Mouse (Mus musculus) forebrain, embryonic 14.5 days (tissue): ENCODE results near the gene Galm. TPM values are rescaled to one million over a fixed set of nuclear protein-coding genes. Genes with fewer than 3 reads are reported as not detected.

Experiments
- ATAC-seq: fragments of 200-750 bp; cut with Nextera tagmentation; 2 replicates; pipeline ENCODE4 v1.8.0; 2017; ENCODE audit warnings: mild to moderate bottlenecking, moderate library complexity
- DNase-seq: peaks from one replicate; pipeline ENCODE4 v3.0.0-alpha.2; 2015; ENCODE audit warnings: low spot score
- H3K27ac ChIP-seq: fragments of 300-500 bp; sonication (generic); 2 replicates; pipeline ENCODE4 v1.5.1; 2014; ENCODE audit warnings: low read depth, mild to moderate bottlenecking, control low read depth, low read length, moderate library complexity
- H3K27me3 ChIP-seq: fragments of 300-500 bp; sonication (generic); replicated peaks from 2 replicates; pipeline ENCODE4 v1.6.1; 2014; ENCODE audit warnings: low read length, control low read depth, mixed read lengths; ENCODE audit not compliant: control insufficient read depth, insufficient read depth
- H3K36me3 ChIP-seq: fragments of 300-500 bp; sonication (generic); 2 replicates; pipeline ENCODE4 v1.6.1; 2014; ENCODE audit warnings: low read length, control low read depth; ENCODE audit not compliant: control insufficient read depth, insufficient read depth
- H3K4me1 ChIP-seq: fragments of 300-500 bp; sonication (generic); 2 replicates; pipeline ENCODE4 v1.6.1; 2014; ENCODE audit warnings: antibody characterized with exemption, low read length, control low read depth; ENCODE audit not compliant: control insufficient read depth, insufficient read depth
- H3K4me2 ChIP-seq: fragments of 300-500 bp; sonication (generic); 2 replicates; pipeline ENCODE4 v1.6.1; 2014; ENCODE audit warnings: mild to moderate bottlenecking, control low read depth, low read length
- H3K4me3 ChIP-seq: fragments of 300-500 bp; sonication (generic); 2 replicates; pipeline ENCODE4 v1.5.1; 2014; ENCODE audit warnings: low read depth, low read length, control low read depth
- H3K9ac ChIP-seq: fragments of 300-500 bp; sonication (generic); 2 replicates; pipeline ENCODE4 v1.6.1; 2014; ENCODE audit warnings: mild to moderate bottlenecking, low read length, control low read depth, moderate library complexity
- H3K9me3 ChIP-seq: fragments of 300-500 bp; sonication (generic); replicated peaks from 2 replicates; pipeline ENCODE4 v1.6.1; 2016; ENCODE audit warnings: low read length, control low read depth, mixed read lengths; ENCODE audit not compliant: control insufficient read depth
- WGBS: fragments of 180-500 bp; shearing (Covaris S2); extraction: QIAGEN DNeasy Blood & Tissue Kit; methylation state at CpG from one replicate; pipeline ENCODE4 v1.1.7; 2014; 5-methylcytosine and 5-hydroxymethylcytosine counted together
- polyA plus RNA-seq: library from polyadenylated mRNA; unstranded; fragments of >200 nt; fragmentation: Nextera tagmentation; extraction: Ambion mirVana; gene quantifications from 2 replicates; pipeline ENCODE4 v1.2.1, GENCODE M21; 2014

Gene Galm
- 2.4 and 3.5 TPM in 2 replicates for polyA plus RNA-seq

DNA sequence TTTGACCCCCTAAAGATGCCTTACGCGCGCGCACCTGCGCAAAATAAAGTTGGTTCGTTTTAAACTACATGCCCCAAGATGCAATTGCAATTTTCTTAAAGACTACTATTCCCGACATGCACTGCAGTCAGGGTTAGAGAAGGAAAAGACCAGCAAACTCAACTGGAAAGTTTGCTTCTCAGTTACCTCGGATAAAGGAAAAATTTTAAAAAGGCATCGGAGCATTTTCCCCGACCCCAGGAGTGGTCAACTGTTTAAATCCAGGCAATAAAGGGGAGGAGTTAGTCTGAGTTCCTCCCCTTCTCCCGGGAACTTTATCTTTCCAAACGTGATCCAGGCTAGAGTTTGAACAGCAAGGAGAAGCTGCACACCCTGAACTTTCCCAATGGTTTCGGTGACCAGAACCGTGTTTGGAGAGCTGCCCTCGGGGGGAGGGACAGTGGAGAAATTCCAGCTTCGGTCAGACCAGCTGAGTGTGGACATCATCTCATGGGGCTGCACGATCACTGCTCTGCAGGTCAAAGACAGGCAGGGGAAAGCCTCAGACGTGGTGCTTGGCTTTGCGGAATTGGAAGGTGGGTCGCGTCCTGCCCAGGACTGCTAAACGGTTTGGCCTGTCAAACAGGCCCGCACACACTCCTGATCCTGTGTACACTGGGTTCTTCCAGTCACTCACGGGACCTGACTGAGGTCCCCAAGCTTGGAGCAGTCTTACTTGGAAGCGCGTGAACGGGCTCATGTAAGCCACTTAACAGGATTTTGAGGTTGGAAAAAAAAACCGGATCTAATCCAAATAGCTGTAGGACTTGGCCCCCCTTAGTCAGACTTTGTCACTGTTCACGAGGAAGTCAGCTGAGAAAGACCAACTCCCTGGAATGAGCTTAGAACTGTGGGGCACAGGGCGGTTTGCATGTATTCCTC is at the start of gene Galm:
Galm (plus strand) TSS at position 141 of the 921 bp plus-strand sequence.
- peak; percentile 76 for DNase-seq

DNA sequence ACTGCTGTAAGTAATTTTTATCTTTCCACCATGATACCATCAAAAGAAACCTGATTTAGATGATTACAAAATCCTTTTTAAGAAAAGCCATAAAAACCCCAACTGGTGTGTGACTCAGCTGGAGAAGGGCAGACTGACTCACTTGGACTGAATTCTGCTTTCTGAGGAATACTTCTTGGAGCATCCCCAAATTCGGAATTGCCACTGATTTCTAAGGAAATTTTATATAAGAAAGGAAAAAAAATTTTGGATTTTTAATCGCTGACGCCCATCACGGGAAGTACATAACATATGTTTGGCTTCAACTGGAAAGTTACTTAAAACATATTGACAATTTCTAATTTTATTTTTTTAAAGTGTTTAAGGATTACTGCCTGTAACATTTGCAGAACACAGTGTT is 48.5 kb upstream of the Galm start:
- H3K9me3 ChIP-seq, result no peaks in the 10 kb centered on the region
- no peaks in the 10 kb centered on the region for H3K27me3 ChIP-seq
- 88% methylated on average over 4 of the region's 4 CpGs for WGBS

More for the DNA sequence above, at the start of gene Galm:
- ATAC-seq, result peak; percentile 89
- H3K9ac ChIP-seq, result peak within 1 kb of the TSS; percentile 50
- WGBS, result 3% methylated on average over 30 of the region's 30 CpGs
- no peaks in the 10 kb centered on the region for H3K36me3 ChIP-seq
- H3K27ac ChIP-seq, result no peak within 1 kb of the TSS
- no peaks in the 10 kb centered on the region for H3K9me3 ChIP-seq
- H3K4me1 ChIP-seq, result 0 out of 2 replicates have a peak, but pooled peaks cover 4% of the 10 kb centered on the region
- peak within 1 kb of the TSS; percentile 80 for H3K4me2 ChIP-seq
- no peaks in the 10 kb centered on the region for H3K27me3 ChIP-seq
- H3K4me3 ChIP-seq, result peak within 1 kb of the TSS; percentile 40

DNA sequence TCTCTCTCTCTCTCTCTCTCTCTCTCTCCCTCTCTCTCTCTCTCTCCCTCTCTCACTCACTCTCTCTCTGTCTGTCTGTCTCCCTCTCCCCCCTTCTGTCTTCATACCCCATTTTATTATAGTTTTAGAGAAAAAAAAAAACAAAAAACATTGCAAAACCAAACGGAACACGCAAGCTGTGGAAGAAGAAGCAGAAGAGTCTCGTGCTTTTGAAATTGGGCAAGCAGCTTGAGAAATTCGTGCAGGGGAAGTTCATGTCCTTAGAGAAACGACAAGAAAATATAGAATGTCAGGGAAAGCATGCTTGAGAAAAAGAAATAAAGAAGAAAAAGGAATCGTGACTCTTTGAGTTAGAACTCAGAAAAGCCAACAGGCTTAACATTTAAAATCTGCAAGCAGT is 44.0 kb upstream of the Galm start:
- no peak for ATAC-seq
- H3K4me2 ChIP-seq, result no peak overlapping the region
- 79% methylated on average over 6 of the region's 6 CpGs for WGBS

More for the DNA sequence above, 48.5 kb upstream of the Galm start:
- ATAC-seq (no peak), DNase-seq (no peak)
- no peaks in the 10 kb centered on the region for H3K4me1 ChIP-seq
- no peak overlapping the region for H3K4me3 ChIP-seq
- no peak overlapping the region for H3K27ac ChIP-seq
- no peak overlapping the region for H3K4me2 ChIP-seq
- no peaks in the 10 kb centered on the region for H3K36me3 ChIP-seq
- no peak overlapping the region for H3K9ac ChIP-seq

GRCm38 (mm10) chr17:80084424-80084823 is 42.8 kb upstream of the Galm start:
- peak; percentile 22 for DNase-seq
- Histone ChIP-seq H3K27ac (no peak overlapping the region), H3K4me3 (no peak overlapping the region), H3K27me3 (no peaks in the 10 kb centered on the region), H3K9me3 (no peaks in the 10 kb centered on the region), H3K36me3 (no peaks in the 10 kb centered on the region), H3K4me2 (no peak overlapping the region), H3K9ac (no peak overlapping the region), H3K4me1 (no peaks in the 10 kb centered on the region)
- ATAC-seq, result no peak
- WGBS, result 75% methylated on average over 9 of the region's 9 CpGs

More for the DNA sequence above, 44.0 kb upstream of the Galm start:
- Histone ChIP-seq H3K27me3 (no peaks in the 10 kb centered on the region), H3K9ac (no peak overlapping the region), H3K36me3 (no peaks in the 10 kb centered on the region), H3K4me1 (no peaks in the 10 kb centered on the region), H3K27ac (no peak overlapping the region), H3K4me3 (no peak overlapping the region), H3K9me3 (no peaks in the 10 kb centered on the region)
- no peak for DNase-seq

DNA sequence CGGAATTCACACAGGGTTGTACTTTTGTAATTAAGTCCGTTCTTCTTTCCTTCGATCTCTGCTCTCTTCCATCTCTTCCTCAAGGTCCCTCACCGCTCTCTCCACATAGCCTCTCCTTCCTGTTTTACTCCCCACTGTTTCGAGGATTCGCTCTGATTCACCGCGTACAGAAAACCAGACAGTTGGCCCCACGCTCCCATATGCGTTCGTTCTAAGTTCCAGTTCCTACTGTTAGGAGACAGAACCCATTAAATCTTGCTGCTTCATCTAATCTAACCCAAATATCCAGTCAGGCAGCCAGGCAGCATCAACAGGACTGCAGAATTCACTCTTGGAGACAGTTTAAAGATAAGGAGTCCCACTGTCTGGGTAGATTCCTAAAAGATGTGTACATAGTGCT is 40.7 kb upstream of the Galm start:
- no peak for ATAC-seq
- 89% methylated on average over 11 of the region's 11 CpGs for WGBS
- no peak overlapping the region for H3K4me2 ChIP-seq
- DNase-seq, result no peak
- H3K4me3 ChIP-seq, result no peak overlapping the region
- no peaks in the 10 kb centered on the region for H3K4me1 ChIP-seq
- no peaks in the 10 kb centered on the region for H3K36me3 ChIP-seq
- H3K27ac ChIP-seq, result no peak overlapping the region
- no peak overlapping the region for H3K9ac ChIP-seq
- no peaks in the 10 kb centered on the region for H3K9me3 ChIP-seq
- no peaks in the 10 kb centered on the region for H3K27me3 ChIP-seq

GRCm38 (mm10) chr17:80088168-80088567 is 39.1 kb upstream of the Galm start:
- 94% methylated on average over 3 of the region's 3 CpGs for WGBS
- no peak for ATAC-seq

GRCm38 (mm10) chr17:80090551-80090950 is 36.7 kb upstream of the Galm start:
- H3K36me3 ChIP-seq, result no peaks in the 10 kb centered on the region
- WGBS, result 73% methylated on average over 4 of the region's 4 CpGs

More at GRCm38 (mm10) chr17:80088168-80088567, 39.1 kb upstream of the Galm start:
- Histone ChIP-seq H3K9ac (no peak overlapping the region), H3K36me3 (no peaks in the 10 kb centered on the region), H3K9me3 (no peaks in the 10 kb centered on the region), H3K4me2 (no peak overlapping the region), H3K27ac (no peak overlapping the region), H3K27me3 (no peaks in the 10 kb centered on the region), H3K4me1 (no peaks in the 10 kb centered on the region), H3K4me3 (no peak overlapping the region)
- DNase-seq, result no peak

GRCm38 (mm10) chr17:80091879-80092549 is 35.3 kb upstream of the Galm start:
- H3K9ac ChIP-seq, result no peak overlapping the region
- no peaks in the 10 kb centered on the region for H3K27me3 ChIP-seq
- no peaks in the 10 kb centered on the region for H3K9me3 ChIP-seq
- H3K27ac ChIP-seq, result no peak overlapping the region
- ATAC-seq, result no peak
- DNase-seq, result no peak
- H3K4me2 ChIP-seq, result no peak overlapping the region
- no peaks in the 10 kb centered on the region for H3K36me3 ChIP-seq
- WGBS, result 33% methylated on average over 6 of the region's 6 CpGs
- no peak overlapping the region for H3K4me3 ChIP-seq
- H3K4me1 ChIP-seq, result peaks cover 8% of the 10 kb centered on the region

More at GRCm38 (mm10) chr17:80090551-80090950, 36.7 kb upstream of the Galm start:
- H3K9me3 ChIP-seq, result no peaks in the 10 kb centered on the region
- no peak overlapping the region for H3K27ac ChIP-seq
- no peak overlapping the region for H3K4me2 ChIP-seq
- DNase-seq (no peak), ATAC-seq (no peak)
- H3K9ac ChIP-seq, result no peak overlapping the region
- peaks cover under 1% of the 10 kb centered on the region; the same call in 1 of the 2 replicates for H3K4me1 ChIP-seq
- H3K4me3 ChIP-seq, result no peak overlapping the region
- no peaks in the 10 kb centered on the region for H3K27me3 ChIP-seq
